In genomic region chr5:150611136-150611535, GRCm38 (mm10) we compare ENCODE assay signal across 21 mouse cellular contexts. TPM values are rescaled to one million over a fixed set of nuclear protein-coding genes. Genes with fewer than 3 reads are reported as not detected.
DNase-seq lines count a peak whose midpoint lies in the region; ATAC-seq and TF ChIP-seq lines count a peak whose summit lies in the region.
"Had no signal": no experiment of that assay in that cellular context is flagged by ENCODE, and none has a peak within 500 bp of the region (broad histone marks: within the 10 kb centered on the region; RNA-seq: fewer than 3 reads in every experiment).

No protein-coding gene starts in this region.

- H3K27me3 ChIP-seq in kidney, embryonic 16.5 days (ENCODE audit: insufficient read depth, low read length): no peaks in the 10 kb centered on the region
- H3K27me3 ChIP-seq in thymus, adult 2 months (ENCODE audit: control insufficient read depth, insufficient read depth, low read length): no peaks in the 10 kb centered on the region
- H3K27me3 ChIP-seq: forebrain, embryonic 13.5 days; hindbrain, embryonic 13.5 days had no signal

- intact Hi-C loops in heart, postnatal 10 days (cut with DNase I): no loop called here

- 33% methylated on average over 1 of the region's 1 CpGs for WGBS in kidney, embryonic 16.5 days
- WGBS in thymus, adult 2 months: 96% methylated on average over 1 of the region's 1 CpGs

- H3K4me2 ChIP-seq in kidney, embryonic 16.5 days (replicated peaks; ENCODE audit: low read depth, low read length): no peak overlapping the region
- H3K4me2 ChIP-seq: forebrain, embryonic 13.5 days; hindbrain, embryonic 13.5 days had no signal

- ATAC-seq in kidney, embryonic 16.5 days (ENCODE audit: low FRiP score, low TSS enrichment): peak; percentile 51; the same call in 1 of the 2 replicates
- ATAC-seq: forebrain, embryonic 13.5 days; forebrain, embryonic 16.5 days; hindbrain, embryonic 16.5 days had no signal

- no peak for TF ChIP-seq POLR2A in thymus, adult 2 months (IDR thresholded peaks at IDR 0.05; ENCODE audit: control insufficient read depth, extremely low read depth, insufficient read depth, low read length, poor library complexity)

- H3K36me3 ChIP-seq in kidney, embryonic 16.5 days (ENCODE audit: insufficient read depth, low read length): no peaks in the 10 kb centered on the region
- no peaks in the 10 kb centered on the region for H3K36me3 ChIP-seq in thymus, adult 2 months (ENCODE audit: control insufficient read depth, insufficient read depth, low read length)

- DNase-seq in heart, adult 11 months: peak; percentile 82
- DNase-seq in heart, postnatal 10 days: no peak
- no peak for DNase-seq in kidney, adult 18-20 months
- DNase-seq in thymus, adult 2 months: no peak
- no peak for DNase-seq in thymus, postnatal 4 days
- no peak for DNase-seq in embryo, embryonic 11 days
- DNase-seq: cerebellum, adult 11-12 months; cerebellum, adult 8-10 months; cerebellum, postnatal 10 days; cerebellum, postnatal 36 days; gastrocnemius, adult 2 months; gastrocnemius, postnatal 14 days; heart, adult 18-20 months; heart, postnatal 36 days had no signal

- no peak overlapping the region for H3K27ac ChIP-seq in kidney, embryonic 16.5 days (ENCODE audit: low read length)
- H3K27ac ChIP-seq in thymus, adult 2 months (ENCODE audit: control insufficient read depth, insufficient read depth, low read length): peak overlapping the region; percentile 28; the same call in 1 of the 2 replicates
- H3K27ac ChIP-seq: forebrain, embryonic 10.5 days; forebrain, embryonic 13.5 days; gastrocnemius, adult 2 months; hindbrain, embryonic 10.5 days; hindbrain, embryonic 13.5 days had no signal

- H3K9ac ChIP-seq in kidney, embryonic 16.5 days (replicated peaks; ENCODE audit: low read length): no peak overlapping the region
- H3K9ac ChIP-seq: forebrain, embryonic 13.5 days; hindbrain, embryonic 13.5 days had no signal

- no peaks in the 10 kb centered on the region for H3K9me3 ChIP-seq in kidney, embryonic 16.5 days (ENCODE audit: low read length)
- H3K9me3 ChIP-seq: forebrain, embryonic 10.5 days; forebrain, embryonic 13.5 days; hindbrain, embryonic 10.5 days; hindbrain, embryonic 13.5 days had no signal

- H3K4me3 ChIP-seq in kidney, embryonic 16.5 days (ENCODE audit: low read length): no peak overlapping the region
- H3K4me3 ChIP-seq in thymus, adult 2 months (ENCODE audit: control insufficient read depth, insufficient read depth, low read length): no peak overlapping the region
- H3K4me3 ChIP-seq: forebrain, embryonic 10.5 days; forebrain, embryonic 13.5 days; gastrocnemius, adult 2 months; hindbrain, embryonic 10.5 days; hindbrain, embryonic 13.5 days had no signal

- TF ChIP-seq CTCF in thymus, adult 2 months (IDR thresholded peaks at IDR 0.05; ENCODE audit: borderline replicate concordance, control insufficient read depth, extremely low read depth, insufficient read depth, low read length, poor library complexity): no peak

- H3K4me1 ChIP-seq in kidney, embryonic 16.5 days (ENCODE audit: insufficient read depth, low read length): no peaks in the 10 kb centered on the region; the same call in 1 of the 2 replicates
- H3K4me1 ChIP-seq in thymus, adult 2 months (replicated peaks; ENCODE audit: control insufficient read depth, insufficient read depth, low read length): peaks cover 10% of the 10 kb centered on the region
- H3K4me1 ChIP-seq: forebrain, embryonic 10.5 days; forebrain, embryonic 13.5 days; hindbrain, embryonic 10.5 days had no signal

RNA-seq across cellular contexts. Expression of gene N4bp2l1, which starts 14.1 kb away (rescaled TPM):
- 1 to 10 TPM; 4.0 to 4.1 TPM for total RNA-seq in heart, postnatal 10 days (2021)
- polyA plus RNA-seq in kidney, embryonic 16.5 days (2015; fragmentation: Nextera tagmentation; extraction: Ambion mirVana): 5.8 and 6.4 TPM in 2 replicates
- polyA plus RNA-seq in thymus, adult 2 months (2012; rRNA removed): 38.1 and 39.1 TPM in 2 replicates

RNA-seq across cellular contexts. Expression of gene N4bp2l2, which starts 54.8 kb away (rescaled TPM):
- total RNA-seq in heart, postnatal 10 days (2021): 10 to 100 TPM; 51.4 to 58.3 TPM
- polyA plus RNA-seq in kidney, embryonic 16.5 days (2015; fragmentation: Nextera tagmentation; extraction: Ambion mirVana): 34.0 and 43.6 TPM in 2 replicates
- 10.5 and 13.1 TPM in 2 replicates for polyA plus RNA-seq in thymus, adult 2 months (2012; rRNA removed)
